Comparison of ENCODE assay signal across 23 mouse cellular contexts in the genomic region with DNA sequence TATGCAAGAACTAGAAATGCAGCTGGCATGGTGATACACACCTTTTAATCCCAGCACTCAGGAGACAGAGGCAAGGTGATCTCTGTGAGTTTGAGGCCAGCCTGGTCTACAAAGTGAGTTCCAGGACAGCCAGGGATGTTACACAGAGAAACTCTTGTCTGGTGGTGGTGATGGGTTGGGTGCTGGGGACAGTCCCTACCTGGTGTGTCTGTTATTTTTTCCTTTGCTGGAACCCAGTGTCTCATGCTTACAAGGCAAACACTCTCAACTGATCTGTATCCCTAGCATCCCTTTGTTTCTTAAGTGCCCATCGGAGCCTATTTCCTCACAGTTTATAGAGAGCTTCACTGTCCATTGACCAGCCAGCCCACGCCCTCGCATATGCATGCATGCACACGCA. TPM values are rescaled to one million over a fixed set of nuclear protein-coding genes. Genes with fewer than 3 reads are reported as not detected.
"Had no signal": no experiment of that assay in that cellular context is flagged by ENCODE, and none has a peak within 500 bp of the region (broad histone marks: within the 10 kb centered on the region; RNA-seq: fewer than 3 reads in every experiment).

No protein-coding gene starts in this region.

- DNase-seq: kidney, adult 11 months; kidney, adult 8-10 months; kidney, postnatal 10 days; kidney, postnatal 36 days; layer of hippocampus, postnatal 36 days; lung, embryonic 14.5 days; lung, postnatal 10 days; right cerebral cortex, adult 18-20 months; right cerebral cortex, postnatal 25 days had no signal

- H3K36me3 ChIP-seq: kidney, embryonic 15.5 days; limb, embryonic 12.5 days; limb, embryonic 15.5 days; midbrain, embryonic 10.5 days; midbrain, embryonic 13.5 days; stomach, embryonic 15.5 days had no signal

- H3K9me3 ChIP-seq: kidney, embryonic 15.5 days; limb, embryonic 12.5 days; limb, embryonic 15.5 days; megakaryocyte, embryonic 14.5 days; midbrain, embryonic 10.5 days; midbrain, embryonic 13.5 days; stomach, embryonic 15.5 days had no signal

- H3K27me3 ChIP-seq: kidney, embryonic 15.5 days; limb, embryonic 12.5 days; limb, embryonic 15.5 days; midbrain, embryonic 13.5 days; stomach, embryonic 15.5 days had no signal

- H3K27ac ChIP-seq: left cerebral cortex, adult 2 months; limb, embryonic 12.5 days; limb, embryonic 15.5 days; liver, embryonic 14.5 days; midbrain, embryonic 10.5 days; midbrain, embryonic 13.5 days had no signal

- ATAC-seq: liver, postnatal 0 days; midbrain, embryonic 13.5 days; midbrain, embryonic 16.5 days had no signal

- H3K4me3 ChIP-seq: kidney, embryonic 15.5 days; left cerebral cortex, adult 2 months; limb, embryonic 12.5 days; limb, embryonic 15.5 days; megakaryocyte, embryonic 14.5 days; midbrain, embryonic 10.5 days; midbrain, embryonic 13.5 days; myocyte; stomach, embryonic 15.5 days had no signal

- H3K4me2 ChIP-seq: limb, embryonic 12.5 days; limb, embryonic 15.5 days; liver, embryonic 11.5 days; lung, embryonic 14.5 days; midbrain, embryonic 13.5 days; stomach, embryonic 15.5 days had no signal

- H3K9ac ChIP-seq: kidney, embryonic 15.5 days; limb, embryonic 12.5 days; limb, embryonic 15.5 days; liver, embryonic 14.5 days; liver, postnatal 0 days; lung, embryonic 14.5 days; midbrain, embryonic 13.5 days; stomach, embryonic 15.5 days had no signal

- H3K4me1 ChIP-seq: midbrain, embryonic 10.5 days; midbrain, embryonic 13.5 days; stomach, embryonic 15.5 days had no signal

RNA-seq across cellular contexts. Expression of a gene that starts 1.1 kb away (rescaled TPM):
- total RNA-seq: layer of hippocampus, postnatal 36 days; left cerebral cortex, postnatal 36 days had no signal
- polyA plus RNA-seq: liver, embryonic 11.5 days; midbrain, embryonic 10.5 days; myocyte had no signal
